9 mouse cellular contexts compared by ENCODE assay signal in genomic region chr11:51658705-51659104, GRCm38 (mm10). TPM values are rescaled to one million over a fixed set of nuclear protein-coding genes. Genes with fewer than 3 reads are reported as not detected.
A peak's percentile ranks its signal among the peaks of the same experiment; 100 is the strongest.
DNase-seq lines count a peak whose midpoint lies in the region; ATAC-seq and TF ChIP-seq lines count a peak whose summit lies in the region.
"Had no signal": no experiment of that assay in that cellular context is flagged by ENCODE, and none has a peak within 500 bp of the region (broad histone marks: within the 10 kb centered on the region; RNA-seq: fewer than 3 reads in every experiment).

No protein-coding gene starts in this region.

- no peaks in the 10 kb centered on the region for H3K27me3 ChIP-seq in kidney, postnatal 0 days (ENCODE audit: insufficient read depth, low read length)
- no peaks in the 10 kb centered on the region for H3K27me3 ChIP-seq in stomach, embryonic 15.5 days (replicated peaks)
- H3K27me3 ChIP-seq in forebrain, embryonic 14.5 days (replicated peaks; ENCODE audit: control insufficient read depth, insufficient read depth, low read length) = no peaks in the 10 kb centered on the region
- H3K27me3 ChIP-seq: CH12.LX had no signal

- no peak for TF ChIP-seq CTCF in gastrocnemius, adult 2 months (IDR thresholded peaks at IDR 0.05)
- TF ChIP-seq CTCF in kidney, postnatal 0 days (IDR thresholded peaks at IDR 0.05; ENCODE audit: low read depth) = no peak

- peaks cover 13% of the 10 kb centered on the region; the same call in 1 of the 2 replicates for H3K4me1 ChIP-seq in kidney, postnatal 0 days (replicated peaks; ENCODE audit: insufficient read depth, low read length)
- H3K4me1 ChIP-seq in stomach, embryonic 15.5 days = peaks cover 10% of the 10 kb centered on the region
- no peaks in the 10 kb centered on the region for H3K4me1 ChIP-seq in forebrain, embryonic 14.5 days (ENCODE audit: control insufficient read depth, insufficient read depth, low read length)

- DNase-seq in gastrocnemius, adult 2 months = no peak
- no peak for DNase-seq in gastrocnemius, postnatal 36 days
- peak; percentile 35 for DNase-seq in thymus, postnatal 25 days
- DNase-seq in thymus, adult 18-20 months = no peak
- DNase-seq in kidney, postnatal 0 days (ENCODE audit: low spot score) = peak; percentile 50
- no peak for DNase-seq in cerebellum, postnatal 4 days (ENCODE audit: low spot score in 2 of 2)
- no peak for DNase-seq in forebrain, embryonic 14.5 days (ENCODE audit: low spot score)

- no peaks in the 10 kb centered on the region for H3K9me3 ChIP-seq in kidney, postnatal 0 days (replicated peaks; ENCODE audit: low read length)
- no peaks in the 10 kb centered on the region for H3K9me3 ChIP-seq in stomach, embryonic 15.5 days
- no peaks in the 10 kb centered on the region for H3K9me3 ChIP-seq in forebrain, embryonic 14.5 days (replicated peaks; ENCODE audit: control insufficient read depth, low read length)

- H3K4me3 ChIP-seq in gastrocnemius, adult 2 months = no peak overlapping the region
- H3K4me3 ChIP-seq in kidney, postnatal 0 days (replicated peaks; ENCODE audit: low read depth, low read length) = no peak overlapping the region
- no peak overlapping the region for H3K4me3 ChIP-seq in stomach, embryonic 15.5 days (replicated peaks)
- no peak overlapping the region for H3K4me3 ChIP-seq in forebrain, embryonic 14.5 days (ENCODE audit: low read depth, low read length)

- H3K36me3 ChIP-seq in kidney, postnatal 0 days (ENCODE audit: insufficient read depth, low read length) = no peaks in the 10 kb centered on the region
- no peaks in the 10 kb centered on the region for H3K36me3 ChIP-seq in stomach, embryonic 15.5 days
- no peaks in the 10 kb centered on the region for H3K36me3 ChIP-seq in forebrain, embryonic 14.5 days (ENCODE audit: control insufficient read depth, insufficient read depth, low read length)

- H3K9ac ChIP-seq in kidney, postnatal 0 days (ENCODE audit: low read depth, low read length) = no peak overlapping the region; the same call in 1 of the 2 replicates
- H3K9ac ChIP-seq in stomach, embryonic 15.5 days = no peak overlapping the region
- no peak overlapping the region for H3K9ac ChIP-seq in forebrain, embryonic 14.5 days (ENCODE audit: low read length)

- peak overlapping the region; percentile 54 for H3K27ac ChIP-seq in gastrocnemius, adult 2 months
- peak overlapping the region; percentile 48; the same call in 1 of the 2 replicates for H3K27ac ChIP-seq in kidney, postnatal 0 days
- H3K27ac ChIP-seq in stomach, embryonic 15.5 days = peak overlapping the region; percentile 21; the same call in 1 of the 2 replicates
- no peak overlapping the region for H3K27ac ChIP-seq in forebrain, embryonic 14.5 days (ENCODE audit: low read depth, low read length)

- ATAC-seq in kidney, postnatal 0 days (replicated peaks; ENCODE audit: low FRiP score, low read depth) = peak; percentile 80
- ATAC-seq in stomach, embryonic 15.5 days (ENCODE audit: insufficient read depth, low FRiP score, low read depth) = peak; percentile 78; the same call in 1 of the 2 replicates
- ATAC-seq in forebrain, embryonic 14.5 days = no peak

- intact Hi-C loops in gastrocnemius, adult 2 months (cut with DNase I) = no loop called here
- intact Hi-C loops in gastrocnemius, postnatal 36 days (cut with DNase I) = no loop called here

- WGBS in kidney, postnatal 0 days = 32% methylated on average over 6 of the region's 6 CpGs
- WGBS in stomach, embryonic 15.5 days = 41% methylated on average over 6 of the region's 6 CpGs
- WGBS in forebrain, embryonic 14.5 days = 67% methylated on average over 6 of the region's 6 CpGs

- H3K4me2 ChIP-seq in kidney, postnatal 0 days (ENCODE audit: low read length) = no peak overlapping the region
- H3K4me2 ChIP-seq in stomach, embryonic 15.5 days = no peak overlapping the region
- no peak overlapping the region for H3K4me2 ChIP-seq in forebrain, embryonic 14.5 days (ENCODE audit: low read length)

RNA-seq across cellular contexts. Expression of gene D930048N14Rik, which starts 8.0 kb away (rescaled TPM):
- under 1 TPM; 0.20 to 0.31 TPM for total RNA-seq in gastrocnemius, adult 2 months (2021)
- total RNA-seq in gastrocnemius, postnatal 36 days (2021) = under 1 TPM; 0.18 to 0.30 TPM
- polyA plus RNA-seq in kidney, postnatal 0 days (2015; fragmentation: Nextera tagmentation; extraction: Ambion mirVana) = 1.9 and 2.0 TPM in 2 replicates
- 3.6 and 4.3 TPM in 2 replicates for polyA plus RNA-seq in stomach, embryonic 15.5 days (2015; fragmentation: Nextera tagmentation; extraction: Ambion mirVana)
- 0.44 and 0.61 TPM in 2 replicates for polyA plus RNA-seq in forebrain, embryonic 14.5 days (2014; fragmentation: Nextera tagmentation; extraction: Ambion mirVana)

RNA-seq across cellular contexts. Expression of gene N4bp3, which starts 8.1 kb away (rescaled TPM):
- 1 to 10 TPM; 2.7 to 4.2 TPM for total RNA-seq in gastrocnemius, adult 2 months (2021)
- 1 to 10 TPM; 3.3 to 6.0 TPM for total RNA-seq in gastrocnemius, postnatal 36 days (2021)
- 28.5 and 30.6 TPM in 2 replicates for polyA plus RNA-seq in kidney, postnatal 0 days (2015; fragmentation: Nextera tagmentation; extraction: Ambion mirVana)
- polyA plus RNA-seq in stomach, embryonic 15.5 days (2015; fragmentation: Nextera tagmentation; extraction: Ambion mirVana) = 19.8 and 21.5 TPM in 2 replicates
- 6.6 and 9.9 TPM in 2 replicates for polyA plus RNA-seq in forebrain, embryonic 14.5 days (2014; fragmentation: Nextera tagmentation; extraction: Ambion mirVana)

RNA-seq across cellular contexts. Expression of gene Rmnd5b, which starts 23.0 kb away (rescaled TPM):
- 10 to 100 TPM; 11.4 to 11.6 TPM for total RNA-seq in gastrocnemius, adult 2 months (2021)
- 10 to 100 TPM in 1 of 2 experiments, 1 to 10 TPM in 1; 8.5 to 12.1 TPM for total RNA-seq in gastrocnemius, postnatal 36 days (2021)
- polyA plus RNA-seq in kidney, postnatal 0 days (2015; fragmentation: Nextera tagmentation; extraction: Ambion mirVana) = 40.8 and 42.5 TPM in 2 replicates
- polyA plus RNA-seq in stomach, embryonic 15.5 days (2015; fragmentation: Nextera tagmentation; extraction: Ambion mirVana) = 39.9 and 43.6 TPM in 2 replicates
- 77.0 and 86.4 TPM in 2 replicates for polyA plus RNA-seq in forebrain, embryonic 14.5 days (2014; fragmentation: Nextera tagmentation; extraction: Ambion mirVana)

RNA-seq across cellular contexts. Expression of gene 0610009B22Rik, which starts 30.0 kb away (rescaled TPM):
- 10 to 100 TPM; 42.1 to 43.2 TPM for total RNA-seq in gastrocnemius, adult 2 months (2021)
- 10 to 100 TPM; 31.8 to 32.0 TPM for total RNA-seq in gastrocnemius, postnatal 36 days (2021)
- polyA plus RNA-seq in kidney, postnatal 0 days (2015; fragmentation: Nextera tagmentation; extraction: Ambion mirVana) = 156 and 163 TPM in 2 replicates
- 95.8 and 102 TPM in 2 replicates for polyA plus RNA-seq in stomach, embryonic 15.5 days (2015; fragmentation: Nextera tagmentation; extraction: Ambion mirVana)
- polyA plus RNA-seq in forebrain, embryonic 14.5 days (2014; fragmentation: Nextera tagmentation; extraction: Ambion mirVana) = 97.8 and 108 TPM in 2 replicates

RNA-seq across cellular contexts. Expression of gene Nhp2, which starts 39.2 kb away (rescaled TPM):
- total RNA-seq in gastrocnemius, adult 2 months (2021) = 10 to 100 TPM; 24.9 to 25.7 TPM
- 10 to 100 TPM; 21.0 to 24.7 TPM for total RNA-seq in gastrocnemius, postnatal 36 days (2021)
- polyA plus RNA-seq in kidney, postnatal 0 days (2015; fragmentation: Nextera tagmentation; extraction: Ambion mirVana) = 134 and 136 TPM in 2 replicates
- 153 and 155 TPM in 2 replicates for polyA plus RNA-seq in stomach, embryonic 15.5 days (2015; fragmentation: Nextera tagmentation; extraction: Ambion mirVana)
- polyA plus RNA-seq in forebrain, embryonic 14.5 days (2014; fragmentation: Nextera tagmentation; extraction: Ambion mirVana) = 114 and 150 TPM in 2 replicates

Comparison
In these comparisons a context has a peak if more than half of its experiments do, and no peak if none do; other contexts are left out.
1. DNase-seq: peak in thymus, postnatal 25 days (single experiment) and kidney, postnatal 0 days (single experiment); none in gastrocnemius, adult 2 months (single experiment), gastrocnemius, postnatal 36 days (0 of 2), thymus, adult 18-20 months (0 of 2), cerebellum, postnatal 4 days (0 of 2) and forebrain, embryonic 14.5 days (single experiment).